Mouse (Mus musculus) liver, embryonic 14.5 days (tissue): ENCODE measurements around the gene Zfp933. TPM values are rescaled to one million over a fixed set of nuclear protein-coding genes. Genes with fewer than 3 reads are reported as not detected.

Experiments
- ATAC-seq: fragments of 200-750 bp; cut with Nextera tagmentation; 2 replicates; pipeline ENCODE4 v1.8.0; 2017; ENCODE audit warnings: moderate number of reproducible peaks, mild to moderate bottlenecking, moderate library complexity; ENCODE audit not compliant: insufficient read depth
- DNase-seq, 3 experiments: peaks; one replicate each; pipeline ENCODE4 v3.0.0-alpha.2; 2012 to 2013; ENCODE audit warnings: low read depth in 3 of 3, low spot score in 3 of 3
- H3K27ac ChIP-seq: fragments of 300-500 bp; sonication (generic); 2 replicates; pipeline ENCODE4 v1.5.1; 2014; ENCODE audit warnings: moderate library complexity, mild to moderate bottlenecking, control low read depth, inconsistent platforms
- H3K27me3 ChIP-seq: fragments of 300-500 bp; sonication (generic); 2 replicates; pipeline ENCODE4 v1.6.1; 2014; ENCODE audit warnings: mild to moderate bottlenecking, low read length, moderate library complexity; ENCODE audit not compliant: control insufficient read depth, insufficient read depth
- H3K36me3 ChIP-seq: fragments of 300-500 bp; sonication (generic); replicated peaks from 2 replicates; pipeline ENCODE4 v1.6.1; 2014; ENCODE audit warnings: low read depth; ENCODE audit not compliant: control insufficient read depth, insufficient read depth
- H3K4me1 ChIP-seq, 2 experiments: fragments of 200-500 bp in 1 of 2; fragments of 300-500 bp in 1 of 2; sonication (generic) in 1 of 2; replicated peaks; 2 replicates each; pipeline ENCODE4 v1.6.1; 2012 to 2014; ENCODE audit warnings: antibody characterized with exemption in 1 of 2, inconsistent platforms in 1 of 2, low read length in 1 of 2; ENCODE audit not compliant: control insufficient read depth in 2 of 2, insufficient read depth in 2 of 2
- H3K4me2 ChIP-seq: fragments of 300-500 bp; sonication (generic); 2 replicates; pipeline ENCODE4 v1.6.1; 2014; ENCODE audit warnings: low read depth, mild to moderate bottlenecking, control low read depth, moderate library complexity
- H3K4me3 ChIP-seq, 2 experiments: fragments of 200-500 bp in 1 of 2; fragments of 300-500 bp in 1 of 2; sonication (generic) in 1 of 2; 2 replicates each; pipeline ENCODE4 v1.5.1; 2012 to 2014; ENCODE audit warnings: low read depth in 2 of 2, low read length in 2 of 2, mild to moderate bottlenecking in 2 of 2, control low read depth in 1 of 2, inconsistent platforms in 1 of 2, moderate library complexity in 1 of 2; ENCODE audit not compliant: insufficient read depth in 1 of 2
- H3K9ac ChIP-seq: fragments of 300-500 bp; sonication (generic); replicated peaks from 2 replicates; pipeline ENCODE4 v1.6.1; 2014; ENCODE audit warnings: mild to moderate bottlenecking, control low read depth, moderate library complexity
- H3K9me3 ChIP-seq: fragments of 300-500 bp; sonication (generic); 2 replicates; pipeline ENCODE4 v1.6.1; 2016; ENCODE audit warnings: low read length, mixed read lengths; ENCODE audit not compliant: control insufficient read depth
- CTCF ChIP-seq: IDR thresholded peaks from 2 replicates; pipeline ENCODE4 v1.5.1; 2016; ENCODE audit warnings: antibody characterized with exemption, low read depth, control low read depth
- EP300 ChIP-seq: IDR thresholded peaks from 2 replicates; pipeline ENCODE4 v1.6.1; 2016; ENCODE audit warnings: antibody characterized with exemption, low read depth
- WGBS: fragments of 180-500 bp; shearing (Covaris S2); extraction: QIAGEN DNeasy Blood & Tissue Kit; methylation state at CpG from one replicate; pipeline ENCODE4 v1.1.7; 2014; ENCODE audit not compliant: insufficient replicate concordance; 5-methylcytosine and 5-hydroxymethylcytosine counted together
- polyA plus RNA-seq, 2 experiments: library from polyadenylated mRNA; depleted of rRNA in 1 of 2; stranded (reverse) in 1 of 2; unstranded in 1 of 2; fragments of >200 nt; fragmentation: Nextera tagmentation in 1 of 2; extraction: Ambion mirVana in 1 of 2; gene quantifications; 2 replicates each; pipeline versions ENCODE4 v1.2.1 to v1.2.3; 2012 to 2014

Gene Zfp933
- polyA plus RNA-seq, 2 experiments = 1.0 to 1.8 TPM

DNA sequence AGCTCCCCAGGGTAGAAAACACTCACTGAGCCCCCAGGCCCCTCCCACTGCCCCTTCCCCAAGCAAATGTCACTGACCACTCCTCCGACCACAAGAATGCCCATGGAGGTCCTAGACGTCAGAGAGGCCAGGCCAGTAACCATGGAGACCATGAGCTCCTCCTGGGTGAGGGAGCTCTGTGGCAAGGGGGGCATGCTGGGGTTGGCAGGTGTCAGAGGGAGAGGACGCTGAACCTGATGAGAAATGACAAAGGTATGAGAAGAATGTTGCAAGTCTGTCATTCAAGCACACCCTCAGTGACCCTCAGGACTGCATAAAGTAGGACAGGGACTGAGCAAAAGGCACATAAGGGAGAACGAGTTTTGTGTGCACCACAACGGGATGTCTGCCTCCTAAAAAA, 31.7 kb upstream of the Zfp933 start:
- Histone ChIP-seq H3K4me1 (peaks cover 0 to 4% of the 10 kb centered on the region in 2 experiments; a peak in 1 of 4 replicates), H3K9me3 (no peaks in the 10 kb centered on the region), H3K27me3 (no peaks in the 10 kb centered on the region), H3K27ac (no peak overlapping the region), H3K4me3 (no peak overlapping the region), H3K36me3 (peaks cover 20% of the 10 kb centered on the region), H3K9ac (no peak overlapping the region), H3K4me2 (no peak overlapping the region)
- no peak for DNase-seq
- WGBS = 70% methylated on average over 5 of the region's 5 CpGs
- TF ChIP-seq EP300 = no peak
- no peak for TF ChIP-seq CTCF
- no peak for ATAC-seq

DNA sequence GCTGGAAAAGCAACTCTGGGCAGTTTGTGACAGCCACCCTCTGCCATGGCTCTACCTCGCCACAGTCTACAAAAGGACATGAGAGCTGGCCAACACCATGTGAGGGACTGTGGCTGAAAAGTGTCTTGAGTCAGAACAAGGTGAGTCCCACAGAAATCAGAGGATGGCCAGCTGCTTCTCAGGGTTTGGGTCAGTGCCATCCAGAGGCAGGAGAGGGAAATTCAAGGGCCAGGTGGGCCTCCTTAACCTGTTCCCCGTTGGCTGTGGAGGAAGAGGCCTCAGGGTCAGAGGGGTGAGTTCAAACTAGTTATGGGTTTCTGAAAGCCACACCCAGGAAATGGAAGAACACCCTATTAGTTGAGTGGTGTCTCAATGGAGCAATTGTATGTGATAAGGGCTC, 31.3 kb upstream of the Zfp933 start:
- no peak overlapping the region for H3K9ac ChIP-seq
- ATAC-seq (no peak), DNase-seq (no peak)
- no peaks in the 10 kb centered on the region for H3K27me3 ChIP-seq
- H3K4me2 ChIP-seq = no peak overlapping the region
- no peaks in the 10 kb centered on the region for H3K9me3 ChIP-seq
- no peak overlapping the region for H3K27ac ChIP-seq
- 45% methylated on average over 2 of the region's 2 CpGs for WGBS
- H3K36me3 ChIP-seq = peaks cover 23% of the 10 kb centered on the region
- H3K4me1 ChIP-seq = peaks cover 0 to 4% of the 10 kb centered on the region in 2 experiments; a peak in 1 of 4 replicates
- no peak for TF ChIP-seq CTCF
- no peak for TF ChIP-seq EP300
- no peak overlapping the region for H3K4me3 ChIP-seq

- H3K27me3 ChIP-seq = no peaks in the 10 kb centered on the region
- ATAC-seq = no peak
- H3K4me3 ChIP-seq = no peak overlapping the region
- H3K4me2 ChIP-seq = no peak overlapping the region
- DNase-seq = no peak
- no peaks in the 10 kb centered on the region for H3K9me3 ChIP-seq
- peaks cover 0 to 4% of the 10 kb centered on the region in 2 experiments; a peak in 1 of 4 replicates for H3K4me1 ChIP-seq
- no peak overlapping the region for H3K9ac ChIP-seq
- TF ChIP-seq EP300 (no peak), CTCF (no peak)
- 77% methylated on average over 9 of the region's 9 CpGs for WGBS
- no peak overlapping the region for H3K27ac ChIP-seq
- peaks cover 28% of the 10 kb centered on the region for H3K36me3 ChIP-seq
Observed at GRCm38 (mm10) chr4:147878537-147878936, 30.4 kb upstream of the Zfp933 start.

GRCm38 (mm10) chr4:147875852-147876575, 27.8 kb upstream of the Zfp933 start:
- Histone ChIP-seq H3K27me3 (no peaks in the 10 kb centered on the region), H3K36me3 (peaks cover 25% of the 10 kb centered on the region), H3K9ac (no peak overlapping the region), H3K4me1 (peaks cover 0 to 4% of the 10 kb centered on the region in 2 experiments; a peak in 1 of 4 replicates), H3K4me3 (no peak overlapping the region), H3K9me3 (no peaks in the 10 kb centered on the region), H3K27ac (no peak overlapping the region), H3K4me2 (no peak overlapping the region)
- no peak for TF ChIP-seq CTCF
- no peak for TF ChIP-seq EP300
- DNase-seq (no peak), ATAC-seq (no peak)
- whole genome bisulfite sequencing = 38% methylated on average over 4 of the region's 4 CpGs

DNA sequence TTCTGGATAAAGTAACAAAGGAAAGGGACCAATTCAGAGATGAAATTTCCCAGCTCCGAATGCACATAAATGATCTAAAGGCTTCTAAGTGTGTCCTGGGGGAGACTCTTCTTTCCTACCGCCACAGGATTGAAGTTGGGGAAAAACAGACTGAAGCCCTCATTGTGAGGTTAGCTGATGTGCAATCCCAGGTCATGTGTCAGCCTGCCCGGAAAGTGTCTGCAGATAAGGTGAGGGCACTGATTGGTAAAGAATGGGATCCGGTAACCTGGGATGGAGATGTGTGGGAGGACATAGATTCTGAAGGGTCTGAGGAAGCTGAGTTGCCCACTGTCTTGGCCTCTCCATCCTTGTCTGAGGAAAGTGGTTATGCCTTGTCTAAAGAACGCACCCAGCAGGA, 21.1 kb upstream of the Zfp933 start:
- WGBS = 8% methylated on average over 5 of the region's 5 CpGs
- peak overlapping the region; percentile 64 for H3K27ac ChIP-seq
- H3K36me3 ChIP-seq = peaks cover 13% of the 10 kb centered on the region

More for the DNA sequence above, 21.1 kb upstream of the Zfp933 start:
- DNase-seq (no peak), ATAC-seq (no peak)
- H3K9ac ChIP-seq = peak overlapping the region; percentile 85
- peaks cover 14 to 26% of the 10 kb centered on the region in 2 experiments for H3K4me1 ChIP-seq
- peak overlapping the region; percentile 96 for H3K4me2 ChIP-seq
- no peaks in the 10 kb centered on the region for H3K27me3 ChIP-seq
- H3K4me3 ChIP-seq = peak overlapping the region; percentile 89 to 94
- no peaks in the 10 kb centered on the region for H3K9me3 ChIP-seq
- TF ChIP-seq EP300 (no peak), CTCF (no peak)
